Mouse (Mus musculus) embryonic facial prominence, embryonic 10.5 days (tissue): ENCODE measurements around the gene Dctd. TPM values are rescaled to one million over a fixed set of nuclear protein-coding genes. Genes with fewer than 3 reads are reported as not detected.
"Not testable (repeated sequence)": the region's sequence is repeated elsewhere in the genome, so short reads cannot be mapped to it uniquely, and the experiment has no call there.

Experiments
- DNase-seq: peaks from one replicate; pipeline ENCODE4 v3.0.0-alpha.2; 2017; ENCODE audit warnings: low spot score
- H3K27ac ChIP-seq: fragments of 300-500 bp; sonication (generic); replicated peaks from 2 replicates; pipeline ENCODE4 v1.5.1; 2016; ENCODE audit warnings: mild to moderate bottlenecking
- H3K27me3 ChIP-seq: fragments of 300-500 bp; sonication (generic); replicated peaks from 2 replicates; pipeline ENCODE4 v1.6.1; 2016; ENCODE audit warnings: low read depth, mild to moderate bottlenecking; ENCODE audit not compliant: poor library complexity, severe bottlenecking
- H3K36me3 ChIP-seq: fragments of 300-500 bp; sonication (generic); replicated peaks from 2 replicates; pipeline ENCODE4 v1.6.1; 2016; ENCODE audit warnings: mild to moderate bottlenecking, moderate library complexity
- H3K4me1 ChIP-seq: fragments of 300-500 bp; sonication (generic); 2 replicates; pipeline ENCODE4 v1.6.1; 2016
- H3K4me3 ChIP-seq: fragments of 300-500 bp; sonication (generic); 2 replicates; pipeline ENCODE4 v1.5.1; 2016; ENCODE audit warnings: mild to moderate bottlenecking, moderate library complexity
- H3K9me3 ChIP-seq: fragments of 300-500 bp; sonication (generic); 2 replicates; pipeline ENCODE4 v1.6.1; 2016; ENCODE audit warnings: mild to moderate bottlenecking
- WGBS: fragments of 180-500 bp; shearing (Covaris S2); methylation state at CpG from one replicate; pipeline ENCODE4 v1.1.7; 2016; 5-methylcytosine and 5-hydroxymethylcytosine counted together
- polyA plus RNA-seq: library from polyadenylated mRNA; unstranded; fragments of >200 nt; fragmentation: Nextera tagmentation; extraction: Ambion mirVana; gene quantifications from 2 replicates; pipeline ENCODE4 v1.2.1, GENCODE M21; 2016

Gene Dctd
- polyA plus RNA-seq, 1 experiment from 2014 or later: 58.7 TPM

DNA sequence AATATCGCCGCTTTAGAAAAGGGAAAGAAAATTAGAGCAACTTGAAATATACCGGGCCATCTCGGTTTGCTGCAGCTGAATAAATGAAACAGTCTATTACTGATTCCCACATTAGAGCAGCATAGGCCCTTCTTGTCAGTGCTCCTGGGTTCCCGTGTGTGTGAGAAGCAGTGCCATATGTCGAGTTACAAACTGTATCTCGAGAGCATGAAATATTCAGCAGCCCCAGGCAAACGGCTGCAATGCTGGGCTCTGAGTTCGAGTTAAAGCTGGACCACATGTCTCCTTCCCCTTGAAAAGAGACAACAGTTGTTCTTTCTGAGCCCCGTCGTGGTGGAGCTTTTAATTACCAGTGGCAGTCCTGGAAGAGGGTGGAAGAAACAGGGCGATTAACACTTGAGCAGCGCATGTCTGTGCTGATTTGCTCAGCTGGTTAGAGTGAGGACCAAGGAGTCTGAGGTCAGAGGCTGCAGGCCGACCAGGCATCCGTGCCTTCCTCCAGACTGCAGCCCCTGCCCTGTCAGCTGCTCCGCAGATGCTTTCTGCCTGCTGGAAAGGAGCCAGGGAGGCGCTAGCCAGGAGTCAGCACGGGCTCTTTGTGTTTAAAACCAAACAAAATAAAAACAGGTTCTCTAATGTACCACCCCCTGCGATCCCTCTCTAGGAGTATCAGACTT, 53.3 kb downstream of the Dctd start:
- 38% methylated on average over 19 of the region's 19 CpGs for WGBS
- no peak overlapping the region for H3K4me3 ChIP-seq
- peaks cover 10% of the 10 kb centered on the region; the same call in 1 of the 2 replicates for H3K36me3 ChIP-seq
- 0 out of 2 replicates have a peak overlapping the region, but pooled peaks have one; percentile 48 for H3K27ac ChIP-seq
- H3K27me3 ChIP-seq: no peaks in the 10 kb centered on the region; the same call in 1 of the 2 replicates
- DNase-seq: peak; percentile 70
- H3K4me1 ChIP-seq: peaks cover 24% of the 10 kb centered on the region
- peaks cover 16% of the 10 kb centered on the region for H3K9me3 ChIP-seq

DNA sequence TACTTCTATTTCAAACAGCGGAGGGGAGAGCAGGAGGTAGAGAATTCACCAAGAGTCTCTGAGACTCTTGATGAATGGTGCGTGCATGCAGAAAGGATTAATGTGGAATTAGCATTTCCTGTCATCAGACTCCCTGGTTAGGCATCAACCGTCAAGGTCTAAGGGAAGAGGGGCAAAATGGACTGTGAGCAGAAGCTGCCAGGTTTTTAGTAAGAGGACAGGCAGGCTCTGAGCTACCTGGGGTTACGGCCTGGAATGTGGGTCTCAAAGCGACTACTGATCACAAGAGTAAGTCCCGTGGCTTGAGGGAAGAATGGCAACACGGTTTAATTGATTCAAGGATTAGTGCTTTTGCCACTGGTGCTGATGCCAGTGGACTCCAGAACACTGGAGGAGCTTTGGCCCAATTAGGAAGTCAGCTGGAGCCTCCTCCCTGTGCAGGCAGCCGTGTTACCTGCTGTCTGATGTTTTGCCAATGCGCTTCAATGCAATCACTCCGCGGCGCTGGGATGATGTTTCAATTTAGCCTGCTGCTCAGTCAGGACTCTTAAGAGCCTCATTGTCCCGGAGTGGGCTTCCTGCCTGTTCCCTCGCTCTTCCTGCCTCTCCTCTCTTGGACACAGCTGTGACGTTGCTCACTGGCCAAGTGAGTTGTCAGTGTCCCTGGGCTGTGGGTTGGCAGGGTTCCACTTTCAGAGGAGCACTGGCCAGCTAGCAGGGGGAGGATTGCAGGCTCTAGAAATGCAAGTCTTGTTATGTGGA, 54.6 kb downstream of the Dctd start:
- H3K27me3 ChIP-seq: no peaks in the 10 kb centered on the region; the same call in 1 of the 2 replicates
- 23% methylated on average over 15 of the region's 15 CpGs for WGBS
- H3K27ac ChIP-seq: peak overlapping the region; percentile 19; the same call in 1 of the 2 replicates
- H3K9me3 ChIP-seq: peaks cover 16% of the 10 kb centered on the region
- peaks cover 10% of the 10 kb centered on the region; the same call in 1 of the 2 replicates for H3K36me3 ChIP-seq
- H3K4me1 ChIP-seq: peaks cover 37% of the 10 kb centered on the region
- peak; percentile 48 for DNase-seq
- peak overlapping the region; percentile 31; the same call in 1 of the 2 replicates for H3K4me3 ChIP-seq

DNA sequence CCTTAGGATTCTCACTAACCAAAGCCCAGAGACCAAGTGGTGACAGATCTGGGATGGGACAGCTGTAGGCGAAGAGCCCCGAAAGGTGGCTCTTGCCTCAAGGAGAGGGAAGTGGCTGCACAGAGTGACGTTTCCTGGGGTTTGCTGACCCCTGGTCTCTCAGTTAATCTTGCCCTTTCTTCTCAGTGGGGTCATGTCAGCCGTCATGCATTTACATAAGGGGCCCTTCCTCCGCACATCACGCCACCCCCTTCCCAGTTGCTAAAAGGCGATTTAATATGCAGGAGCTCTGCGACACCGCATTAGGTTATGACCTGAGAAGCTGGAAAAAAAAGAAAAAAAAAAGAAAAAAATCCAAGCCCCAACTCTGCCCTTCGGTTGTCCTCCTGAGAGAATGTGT, 58.8 kb downstream of the Dctd start:
- H3K4me1 ChIP-seq: peaks cover 32% of the 10 kb centered on the region
- no peaks in the 10 kb centered on the region for H3K36me3 ChIP-seq
- H3K4me3 ChIP-seq: no peak overlapping the region
- H3K9me3 ChIP-seq: peaks cover 3% of the 10 kb centered on the region; the same call in 1 of the 2 replicates
- H3K27ac ChIP-seq: no peak overlapping the region
- DNase-seq: no peak
- WGBS: 39% methylated on average over 10 of the region's 10 CpGs
- H3K27me3 ChIP-seq: no peaks in the 10 kb centered on the region; the same call in 1 of the 2 replicates

DNA sequence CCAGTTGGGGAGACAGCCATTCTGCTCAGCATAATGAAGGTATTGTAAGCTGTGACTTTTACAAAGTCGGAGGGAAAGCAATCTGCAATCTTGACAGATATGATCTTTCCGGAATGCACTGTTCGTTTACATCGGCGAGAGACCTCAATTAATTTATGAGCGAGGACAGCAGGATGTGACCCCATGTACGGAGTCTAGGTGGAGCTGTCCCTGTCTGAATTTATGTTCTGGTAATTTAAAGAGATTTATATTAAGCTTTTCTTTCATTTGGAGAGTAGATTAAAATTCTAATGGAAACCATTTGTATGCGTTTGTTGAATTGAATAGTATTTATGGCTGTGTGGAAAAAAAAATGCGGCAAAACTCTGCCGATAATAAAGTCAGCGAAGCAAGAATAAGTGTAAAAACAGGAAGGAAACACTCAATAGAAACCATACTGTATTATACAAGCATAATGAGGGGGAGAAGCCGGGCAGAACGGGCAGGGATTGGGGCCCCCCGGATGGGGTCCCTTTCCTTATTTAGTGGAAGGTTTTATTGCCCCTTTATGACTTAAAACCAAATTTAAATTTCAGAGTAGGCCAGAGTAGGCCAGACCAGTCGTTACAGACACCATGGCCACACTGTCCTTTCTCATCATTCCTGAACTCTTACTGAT, 59.8 kb downstream of the Dctd start:
- Histone ChIP-seq H3K4me3 (no peak overlapping the region), H3K27me3 (no peaks in the 10 kb centered on the region; the same call in 1 of the 2 replicates), H3K27ac (no peak overlapping the region), H3K36me3 (no peaks in the 10 kb centered on the region), H3K9me3 (peaks cover 3% of the 10 kb centered on the region; the same call in 1 of the 2 replicates), H3K4me1 (peaks cover 22% of the 10 kb centered on the region)
- WGBS: 77% methylated on average over 15 of the region's 15 CpGs
- DNase-seq: no peak

DNA sequence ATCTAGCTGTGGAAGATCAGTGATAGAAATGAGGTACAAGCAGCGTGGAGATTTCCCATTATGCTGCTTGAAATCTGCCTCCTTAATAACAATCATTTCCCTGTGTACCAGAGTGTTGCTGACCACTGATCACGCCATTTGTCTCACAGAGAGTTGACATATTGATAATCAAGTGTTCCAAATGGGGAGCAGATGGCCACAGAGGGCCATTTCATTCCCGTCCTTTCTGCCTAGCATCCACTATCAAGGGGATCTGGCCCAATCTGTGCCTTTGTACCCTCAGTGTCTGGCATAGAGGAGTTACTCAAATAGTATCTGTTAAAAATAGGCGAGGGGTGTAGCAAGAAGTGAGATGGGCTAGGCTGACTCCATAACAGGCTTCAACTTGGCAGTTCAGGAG, 78.5 kb downstream of the Dctd start:
- DNase-seq: no peak
- no peak overlapping the region for H3K4me3 ChIP-seq
- 79% methylated on average over 4 of the region's 4 CpGs for WGBS
- H3K27me3 ChIP-seq: no peaks in the 10 kb centered on the region
- no peaks in the 10 kb centered on the region for H3K36me3 ChIP-seq
- H3K4me1 ChIP-seq: peaks cover 10% of the 10 kb centered on the region
- peaks cover 9% of the 10 kb centered on the region for H3K9me3 ChIP-seq
- H3K27ac ChIP-seq: no peak overlapping the region

DNA sequence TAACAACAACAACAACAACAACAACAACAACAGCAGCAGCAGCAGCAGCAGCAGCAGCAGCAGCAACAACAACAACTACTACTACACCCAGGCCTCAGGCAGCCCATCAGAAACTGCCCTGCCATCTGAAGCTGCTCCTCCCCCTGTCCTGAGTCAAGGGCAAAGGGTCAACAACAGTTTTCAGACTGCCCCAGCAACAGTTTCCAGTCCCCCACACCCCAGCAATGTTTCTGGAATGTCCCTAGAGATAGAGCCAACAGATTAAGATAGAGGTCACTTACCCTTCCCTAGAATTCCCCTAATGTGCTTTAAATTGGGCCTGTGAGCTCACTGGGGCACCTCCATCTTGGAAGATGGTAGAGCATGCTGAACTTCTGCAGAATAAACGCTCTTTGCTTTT, 79.0 kb downstream of the Dctd start:
- no peak for DNase-seq
- 89% methylated on average over 1 of the region's 1 CpGs for WGBS

DNA sequence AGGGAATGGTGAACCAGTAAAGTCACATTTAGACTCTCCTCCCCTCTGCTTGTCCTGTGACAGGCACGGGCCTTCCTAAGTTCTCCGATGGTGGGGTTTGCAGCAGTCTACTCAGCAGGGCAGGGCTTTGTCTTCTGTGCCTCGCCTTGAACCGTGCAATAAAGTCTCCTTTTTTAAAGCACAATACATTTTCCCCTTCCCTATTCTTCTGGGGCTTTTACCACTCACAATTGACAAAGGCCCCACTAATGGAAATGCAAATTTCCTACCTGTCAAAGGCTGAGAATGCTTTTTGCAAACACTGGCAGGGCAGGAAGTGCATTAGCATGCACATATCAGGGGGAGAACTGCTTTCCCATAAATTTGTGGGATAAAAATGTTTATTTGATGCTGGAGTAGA, 80.1 kb downstream of the Dctd start:
- peaks cover 9% of the 10 kb centered on the region for H3K9me3 ChIP-seq
- H3K4me3 ChIP-seq: no peak overlapping the region
- peaks cover 10% of the 10 kb centered on the region for H3K4me1 ChIP-seq
- WGBS: 53% methylated on average over 4 of the region's 4 CpGs
- DNase-seq: no peak
- H3K36me3 ChIP-seq: no peaks in the 10 kb centered on the region
- H3K27ac ChIP-seq: no peak overlapping the region
- H3K27me3 ChIP-seq: no peaks in the 10 kb centered on the region

More for the DNA sequence above, 79.0 kb downstream of the Dctd start:
- H3K4me1 ChIP-seq: peaks cover 10% of the 10 kb centered on the region
- no peak overlapping the region for H3K4me3 ChIP-seq
- H3K27ac ChIP-seq: no peak overlapping the region
- H3K36me3 ChIP-seq: no peaks in the 10 kb centered on the region
- no peaks in the 10 kb centered on the region for H3K27me3 ChIP-seq
- H3K9me3 ChIP-seq: peaks cover 9% of the 10 kb centered on the region

DNA sequence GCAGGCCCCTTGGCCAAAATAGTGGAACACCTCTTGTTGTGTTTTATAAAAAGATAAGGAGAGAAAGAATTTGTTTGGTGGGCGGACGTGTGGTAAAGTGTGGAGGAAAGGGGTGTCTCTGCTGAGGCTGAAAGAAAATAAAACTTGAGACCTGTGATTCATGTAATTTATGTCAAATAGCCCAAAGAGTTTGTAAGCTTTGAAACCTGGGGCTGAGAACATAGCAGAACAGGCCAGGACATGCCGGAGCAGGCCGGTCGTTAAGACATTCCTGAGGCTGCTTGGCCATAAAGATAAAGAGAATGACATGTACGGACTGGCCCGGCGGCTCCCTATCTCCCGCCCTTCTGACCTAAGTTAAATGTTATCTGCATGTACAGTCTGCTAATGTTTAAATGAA, 81.3 kb downstream of the Dctd start:
- WGBS: 96% methylated on average over 9 of the region's 9 CpGs
- not testable (repeated sequence) for H3K27me3 ChIP-seq, H3K4me3 ChIP-seq, H3K9me3 ChIP-seq, DNase-seq, H3K27ac ChIP-seq, H3K36me3 ChIP-seq
- H3K4me1 ChIP-seq: peaks cover 10% of the 10 kb centered on the region

DNA sequence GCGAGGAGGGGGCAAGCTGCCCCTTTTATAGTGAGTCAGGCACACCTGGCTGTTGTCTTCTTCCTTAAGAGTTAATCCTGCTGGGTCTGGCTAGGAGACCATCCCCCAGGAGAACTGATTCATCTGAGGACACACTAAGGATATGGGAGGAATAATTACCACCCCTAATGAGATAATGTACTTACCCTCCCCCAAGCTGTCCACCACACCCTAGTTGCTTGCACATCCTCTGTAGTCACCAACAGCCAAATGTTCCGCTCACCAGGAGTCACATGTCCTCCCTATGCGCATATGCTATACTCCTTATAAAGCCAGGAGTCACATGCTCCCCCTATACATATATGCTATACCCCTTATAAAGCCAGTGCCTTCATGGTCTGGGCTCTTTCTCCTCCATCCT, 82.1 kb downstream of the Dctd start:
- no peak overlapping the region for H3K4me3 ChIP-seq
- no peaks in the 10 kb centered on the region for H3K27me3 ChIP-seq
- no peaks in the 10 kb centered on the region for H3K36me3 ChIP-seq
- DNase-seq: no peak
- H3K9me3 ChIP-seq: peaks cover 9% of the 10 kb centered on the region
- no peak overlapping the region for H3K27ac ChIP-seq
- 95% methylated on average over 3 of the region's 3 CpGs for WGBS
- H3K4me1 ChIP-seq: peaks cover 11% of the 10 kb centered on the region

DNA sequence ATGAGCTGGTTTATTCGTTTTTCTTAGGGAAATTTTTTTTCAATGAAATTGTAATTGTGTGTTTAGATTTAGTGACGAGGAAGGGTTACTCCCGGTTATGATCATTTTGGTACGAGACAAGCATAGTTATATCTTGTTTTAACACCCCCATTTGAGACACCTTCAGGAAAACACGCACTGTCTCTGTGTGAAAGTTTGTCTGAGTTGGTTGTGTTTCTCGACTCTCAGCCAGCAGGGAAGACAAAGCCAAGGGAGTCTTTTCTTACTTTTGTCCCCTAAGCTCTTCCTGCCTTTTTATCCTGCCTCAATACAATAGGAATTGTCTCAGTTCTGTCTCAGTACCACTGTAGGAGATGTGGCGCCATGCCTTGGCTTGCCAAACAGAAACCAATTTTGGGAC, 84.9 kb downstream of the Dctd start:
- 84% methylated on average over 7 of the region's 7 CpGs for WGBS
- no peak for DNase-seq

DNA sequence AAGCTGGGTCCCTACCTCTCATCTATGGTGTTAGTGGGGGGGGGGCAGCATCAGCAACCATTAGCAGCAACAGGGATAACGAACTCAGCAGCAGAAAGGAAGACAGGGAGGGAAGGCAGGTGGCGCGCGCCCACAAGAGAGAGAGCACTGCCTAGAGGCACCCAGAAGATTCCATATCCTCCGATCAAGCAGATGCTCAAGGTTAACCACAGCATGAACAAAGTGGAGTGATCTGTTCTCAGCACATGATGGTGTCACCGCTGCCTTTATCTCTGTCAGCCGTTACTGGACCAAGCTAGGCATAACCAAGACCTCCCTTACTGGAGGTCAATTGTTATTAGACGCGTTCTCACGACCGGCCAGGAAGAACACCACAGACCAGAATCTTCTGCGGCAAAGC, 89.7 kb downstream of the Dctd start:
- H3K27ac ChIP-seq: no peak overlapping the region
- peaks cover 5% of the 10 kb centered on the region; the same call in 1 of the 2 replicates for H3K9me3 ChIP-seq
- 95% methylated on average over 12 of the region's 12 CpGs for WGBS
- 0 out of 2 replicates have a peak, but pooled peaks cover 5% of the 10 kb centered on the region for H3K4me1 ChIP-seq
- H3K27me3 ChIP-seq: no peaks in the 10 kb centered on the region
- DNase-seq: no peak
- H3K4me3 ChIP-seq: no peak overlapping the region
- H3K36me3 ChIP-seq: no peaks in the 10 kb centered on the region

More for the DNA sequence above, 84.9 kb downstream of the Dctd start:
- no peak overlapping the region for H3K27ac ChIP-seq
- H3K36me3 ChIP-seq: no peaks in the 10 kb centered on the region
- H3K4me3 ChIP-seq: no peak overlapping the region
- no peaks in the 10 kb centered on the region for H3K27me3 ChIP-seq
- H3K4me1 ChIP-seq: peaks cover 8% of the 10 kb centered on the region
- peaks cover 14% of the 10 kb centered on the region for H3K9me3 ChIP-seq

DNA sequence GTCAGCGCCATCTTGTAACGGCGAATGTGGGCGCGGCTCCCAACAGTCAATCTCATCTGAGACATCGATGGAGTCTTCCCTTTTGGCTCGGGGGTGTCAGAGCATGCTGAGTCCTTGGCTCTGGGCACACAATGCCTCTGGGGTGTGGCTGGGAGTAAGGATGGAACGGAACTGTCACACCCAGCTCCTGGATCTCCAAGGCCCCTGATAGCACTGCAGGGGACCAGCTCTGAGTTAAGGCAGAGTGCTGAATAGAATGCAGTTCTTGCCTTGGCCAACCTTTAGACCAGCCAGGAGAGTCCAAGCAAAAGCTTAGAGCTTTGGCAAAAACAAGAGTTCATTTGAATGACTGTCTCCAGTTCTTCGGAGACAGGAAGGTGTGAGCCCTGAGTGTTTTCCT, 97.1 kb downstream of the Dctd start:
- no peaks in the 10 kb centered on the region for H3K36me3 ChIP-seq
- H3K4me3 ChIP-seq: no peak overlapping the region
- WGBS: 95% methylated on average over 9 of the region's 9 CpGs
- no peak for DNase-seq
- no peaks in the 10 kb centered on the region for H3K4me1 ChIP-seq
- H3K9me3 ChIP-seq: peaks cover 4% of the 10 kb centered on the region; the same call in 1 of the 2 replicates
- no peaks in the 10 kb centered on the region for H3K27me3 ChIP-seq
- no peak overlapping the region for H3K27ac ChIP-seq
